ENCODE assay signal across 8 mouse cellular contexts in the genomic region with DNA sequence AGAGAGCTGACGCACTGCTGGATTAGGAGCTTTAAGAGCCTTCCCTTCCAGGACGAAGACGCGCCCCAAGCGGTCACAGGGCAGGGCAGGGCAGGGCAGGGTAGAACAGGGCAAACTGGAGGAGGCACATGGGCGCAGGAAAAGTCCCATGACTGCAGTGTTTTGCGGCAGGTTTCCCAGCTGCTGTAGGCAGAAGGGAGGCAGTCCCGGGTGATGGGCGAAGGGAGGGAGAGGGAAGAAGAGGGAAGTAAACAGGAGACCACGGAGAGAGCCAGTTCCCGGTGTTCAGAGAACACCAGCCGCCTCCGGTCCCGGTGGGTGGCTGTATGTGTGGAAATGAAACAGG. TPM values are rescaled to one million over a fixed set of nuclear protein-coding genes. Genes with fewer than 3 reads are reported as not detected.
DNase-seq lines count a peak whose midpoint lies in the region; ATAC-seq lines count a peak whose summit lies in the region.

No protein-coding gene starts in this region.

- peaks cover 66% of the 10 kb centered on the region for H3K27me3 ChIP-seq in hindbrain, embryonic 14.5 days (ENCODE audit: control insufficient read depth, insufficient read depth, low read length)

- WGBS in hindbrain, embryonic 14.5 days: 0% methylated on average over 14 of the region's 14 CpGs

- H3K9ac ChIP-seq in hindbrain, embryonic 14.5 days: no peak overlapping the region

- H3K9me3 ChIP-seq in hindbrain, embryonic 14.5 days (ENCODE audit: control insufficient read depth, low read length): no peaks in the 10 kb centered on the region

- peak overlapping the region; percentile 39 for H3K4me3 ChIP-seq in hindbrain, embryonic 14.5 days (replicated peaks; ENCODE audit: low read length)

- peak; percentile 33 for ATAC-seq in common myeloid progenitor, adult 5-6 weeks (replicated peaks; ENCODE audit: low read depth, poor library complexity, severe bottlenecking)
- peak; percentile 25; the same call in 1 of the 2 replicates for ATAC-seq in hindbrain, embryonic 14.5 days (ENCODE audit: low FRiP score)
- no peak for ATAC-seq in activated CD4-positive, CD25-positive, alpha-beta regulatory T cell, adult 4 months

- peak; percentile 76 to 78 for DNase-seq in adrenal gland, adult 18-20 months (ENCODE audit: low spot score in 2 of 2)
- peak; percentile 87 to 90 for DNase-seq in gastrocnemius, adult 8-10 months (ENCODE audit: low spot score in 2 of 2)
- no peak for DNase-seq in hindbrain, embryonic 14.5 days (ENCODE audit: low spot score)
- peak; percentile 83 to 90 for DNase-seq in left cerebral cortex, adult 18-20 months (ENCODE audit: low spot score in 2 of 2)
- peak; percentile 94 for DNase-seq in lung, postnatal 36 days
- peak; percentile 67 for DNase-seq in retina, postnatal 1 day

- H3K36me3 ChIP-seq in hindbrain, embryonic 14.5 days (replicated peaks; ENCODE audit: control insufficient read depth, insufficient read depth): no peaks in the 10 kb centered on the region

- H3K27ac ChIP-seq in hindbrain, embryonic 14.5 days: no peak overlapping the region

- H3K4me2 ChIP-seq in hindbrain, embryonic 14.5 days (replicated peaks): peak overlapping the region; percentile 86

- peaks cover 20% of the 10 kb centered on the region for H3K4me1 ChIP-seq in hindbrain, embryonic 14.5 days (replicated peaks; ENCODE audit: control insufficient read depth, insufficient read depth, low read length)

RNA-seq across cellular contexts. Expression of a gene that starts 7.0 kb away (rescaled TPM):
- total RNA-seq in adrenal gland, adult 18-20 months (2021): 10 to 100 TPM; 63.4 to 82.4 TPM
- total RNA-seq in common myeloid progenitor, adult 5-6 weeks (2017): 10.8 and 14.9 TPM in 2 replicates
- total RNA-seq in gastrocnemius, adult 8-10 months (2022): 100 to 1,000 TPM; 108 to 165 (median 128) TPM
- polyA plus RNA-seq in hindbrain, embryonic 14.5 days (2014; fragmentation: Nextera tagmentation; extraction: Ambion mirVana): 2.4 and 3.3 TPM in 2 replicates
- 100 to 1,000 TPM; 153 to 167 TPM for total RNA-seq in left cerebral cortex, adult 18-20 months (2021)
- polyA plus RNA-seq in activated CD4-positive, CD25-positive, alpha-beta regulatory T cell, adult 4 months (2017; shearing (Covaris generic)): 1 to 10 TPM; 1.7 to 2.8 TPM
